Comparison of ENCODE assay signal across 22 mouse cellular contexts in genomic region chr13:34569312-34569711, GRCm38 (mm10).
"Had no signal": no experiment of that assay in that cellular context is flagged by ENCODE, and none has a peak within 500 bp of the region (broad histone marks: within the 10 kb centered on the region; RNA-seq: fewer than 3 reads in every experiment).

No protein-coding gene starts in this region.

- H3K4me2 ChIP-seq: limb, embryonic 12.5 days; liver, embryonic 12.5 days; liver, embryonic 15.5 days; lung, embryonic 15.5 days; midbrain, embryonic 12.5 days had no signal

- H3K4me3 ChIP-seq: layer of hippocampus, adult 2 months; left cerebral cortex, adult 2 months; limb, embryonic 12.5 days; liver, embryonic 12.5 days; liver, embryonic 15.5 days; lung, embryonic 15.5 days; megakaryocyte, embryonic 14.5 days; midbrain, embryonic 12.5 days had no signal

- ATAC-seq: liver, embryonic 12.5 days; midbrain, embryonic 16.5 days had no signal

- H3K27ac ChIP-seq: kidney, postnatal 0 days; layer of hippocampus, adult 2 months; left cerebral cortex, adult 2 months; limb, embryonic 12.5 days; liver, embryonic 12.5 days; liver, embryonic 15.5 days; lung, embryonic 15.5 days; midbrain, embryonic 12.5 days; stomach, postnatal 0 days had no signal

- H3K9ac ChIP-seq: limb, embryonic 12.5 days; liver, embryonic 12.5 days; liver, embryonic 15.5 days; lung, embryonic 15.5 days; midbrain, embryonic 12.5 days had no signal

- H3K36me3 ChIP-seq: limb, embryonic 12.5 days; liver, embryonic 12.5 days; liver, embryonic 15.5 days; lung, embryonic 15.5 days; midbrain, embryonic 12.5 days had no signal

- H3K9me3 ChIP-seq: limb, embryonic 12.5 days; liver, embryonic 12.5 days; liver, embryonic 15.5 days; lung, embryonic 15.5 days; megakaryocyte, embryonic 14.5 days; midbrain, embryonic 12.5 days had no signal

- DNase-seq: kidney, adult 2 months; kidney, postnatal 25 days; layer of hippocampus, adult 9-11 months; liver; lung, adult 18-20 months; lung, postnatal 10 days; lung, postnatal 36 days; right cerebral cortex, postnatal 4 days; thymus, adult 2 months; thymus, postnatal 14 days; thymus, postnatal 4 days had no signal

- H3K27me3 ChIP-seq: limb, embryonic 12.5 days; liver, embryonic 12.5 days; liver, embryonic 15.5 days; lung, embryonic 15.5 days; midbrain, embryonic 12.5 days had no signal

- H3K4me1 ChIP-seq: limb, embryonic 12.5 days; liver, embryonic 12.5 days; liver, embryonic 15.5 days; midbrain, embryonic 12.5 days had no signal
